ENCODE assay signal across 17 mouse cellular contexts in the genomic region with DNA sequence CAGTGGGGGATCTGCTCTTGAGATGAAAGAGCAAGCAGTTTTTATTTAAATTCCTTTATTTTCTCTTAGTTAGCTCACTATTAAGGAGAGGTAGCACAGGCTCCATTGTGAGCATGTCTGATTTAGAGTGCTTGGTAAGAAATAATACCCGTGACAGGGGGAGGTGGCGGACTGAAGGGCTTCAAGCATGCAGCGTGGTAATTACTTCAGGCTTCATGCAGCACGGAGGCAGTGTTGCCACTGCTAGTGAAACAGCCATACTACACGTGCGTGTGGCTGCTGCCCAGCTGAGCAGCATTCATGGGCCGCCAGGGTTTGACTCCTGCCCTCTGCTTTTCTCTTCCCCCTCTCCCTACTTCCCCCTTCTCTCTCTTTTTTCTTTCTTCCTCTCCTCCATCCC. TPM values are rescaled to one million over a fixed set of nuclear protein-coding genes. Genes with fewer than 3 reads are reported as not detected.
DNase-seq lines count a peak whose midpoint lies in the region; ATAC-seq lines count a peak whose summit lies in the region.
"Had no signal": no experiment of that assay in that cellular context is flagged by ENCODE, and none has a peak within 500 bp of the region (broad histone marks: within the 10 kb centered on the region; RNA-seq: fewer than 3 reads in every experiment).

No protein-coding gene starts in this region.

- no peak overlapping the region for H3K27ac ChIP-seq in embryonic facial prominence, embryonic 11.5 days (replicated peaks; ENCODE audit: low read depth, low read length)
- H3K27ac ChIP-seq in embryonic facial prominence, embryonic 10.5 days (replicated peaks) = no peak overlapping the region
- no peak overlapping the region for H3K27ac ChIP-seq in forebrain, embryonic 16.5 days (ENCODE audit: low read length)
- peak overlapping the region; percentile 53; the same call in 1 of the 2 replicates for H3K27ac ChIP-seq in midbrain, embryonic 13.5 days
- H3K27ac ChIP-seq: liver, embryonic 13.5 days had no signal

- ATAC-seq in embryonic facial prominence, embryonic 11.5 days (replicated peaks; ENCODE audit: insufficient number of reproducible peaks, low FRiP score, low TSS enrichment, low read depth) = 0 out of 2 replicates have a peak, but pooled peaks have one; percentile 34
- ATAC-seq in forebrain, embryonic 16.5 days = peak; percentile 82
- ATAC-seq in midbrain, embryonic 13.5 days = peak; percentile 81
- ATAC-seq: lung, postnatal 0 days had no signal

- no peaks in the 10 kb centered on the region for H3K4me1 ChIP-seq in embryonic facial prominence, embryonic 11.5 days (ENCODE audit: control insufficient read depth, insufficient read depth, low read length)
- H3K4me1 ChIP-seq in embryonic facial prominence, embryonic 10.5 days = peaks cover 9% of the 10 kb centered on the region; the same call in 1 of the 2 replicates
- H3K4me1 ChIP-seq in forebrain, embryonic 16.5 days (replicated peaks; ENCODE audit: control insufficient read depth, insufficient read depth, low read length) = peaks cover 24% of the 10 kb centered on the region
- peaks cover 31% of the 10 kb centered on the region for H3K4me1 ChIP-seq in midbrain, embryonic 13.5 days (replicated peaks)
- H3K4me1 ChIP-seq: heart, embryonic 12.5 days; liver, embryonic 13.5 days had no signal

- DNase-seq in embryonic facial prominence, embryonic 11.5 days (ENCODE audit: low spot score) = peak; percentile 29
- DNase-seq in embryonic facial prominence, embryonic 10.5 days (ENCODE audit: low spot score) = no peak
- DNase-seq in brain, adult 2 months (ENCODE audit: low read depth, low spot score) = peak; percentile 55
- no peak for DNase-seq in adrenal gland, postnatal 10 days
- DNase-seq in cerebellum, postnatal 4 days (ENCODE audit: low spot score in 2 of 2) = no peak
- DNase-seq in adrenal gland, postnatal 25 days = no peak
- DNase-seq: gastrocnemius, postnatal 14 days; kidney, adult 8-10 months; liver, embryonic 13.5 days; right cerebral cortex, postnatal 25 days; thymus, adult 18-20 months had no signal

- peaks cover 8% of the 10 kb centered on the region; the same call in 1 of the 2 replicates for H3K36me3 ChIP-seq in embryonic facial prominence, embryonic 11.5 days (replicated peaks; ENCODE audit: control insufficient read depth, insufficient read depth, low read depth, low read length)
- peaks cover 25% of the 10 kb centered on the region for H3K36me3 ChIP-seq in embryonic facial prominence, embryonic 10.5 days (replicated peaks)
- peaks cover 4% of the 10 kb centered on the region for H3K36me3 ChIP-seq in forebrain, embryonic 16.5 days (ENCODE audit: control insufficient read depth, insufficient read depth)
- peaks cover 32% of the 10 kb centered on the region for H3K36me3 ChIP-seq in midbrain, embryonic 13.5 days
- H3K36me3 ChIP-seq: liver, embryonic 13.5 days had no signal

- no peak overlapping the region for H3K4me2 ChIP-seq in embryonic facial prominence, embryonic 11.5 days (ENCODE audit: low read depth, low read length)
- H3K4me2 ChIP-seq in forebrain, embryonic 16.5 days (ENCODE audit: low read length) = peak overlapping the region; percentile 15
- peak overlapping the region; percentile 19; the same call in 1 of the 2 replicates for H3K4me2 ChIP-seq in midbrain, embryonic 13.5 days (replicated peaks)
- H3K4me2 ChIP-seq: heart, embryonic 12.5 days; liver, embryonic 13.5 days had no signal

- 37% methylated on average over 7 of the region's 7 CpGs for WGBS in embryonic facial prominence, embryonic 11.5 days
- WGBS in embryonic facial prominence, embryonic 10.5 days = 50% methylated on average over 7 of the region's 7 CpGs
- WGBS in forebrain, embryonic 16.5 days = 9% methylated on average over 7 of the region's 7 CpGs
- 22% methylated on average over 7 of the region's 7 CpGs for WGBS in midbrain, embryonic 13.5 days

- no peak overlapping the region for H3K4me3 ChIP-seq in embryonic facial prominence, embryonic 11.5 days (ENCODE audit: low read depth, low read length)
- no peak overlapping the region for H3K4me3 ChIP-seq in embryonic facial prominence, embryonic 10.5 days
- no peak overlapping the region for H3K4me3 ChIP-seq in forebrain, embryonic 16.5 days (replicated peaks; ENCODE audit: low read length)
- H3K4me3 ChIP-seq in midbrain, embryonic 13.5 days (replicated peaks) = no peak overlapping the region; the same call in 1 of the 2 replicates
- H3K4me3 ChIP-seq: heart, embryonic 12.5 days; liver, embryonic 13.5 days had no signal

- H3K27me3 ChIP-seq in embryonic facial prominence, embryonic 11.5 days (ENCODE audit: control insufficient read depth, insufficient read depth, low read length) = no peaks in the 10 kb centered on the region
- H3K27me3 ChIP-seq in embryonic facial prominence, embryonic 10.5 days (replicated peaks; ENCODE audit: low read depth, poor library complexity, severe bottlenecking) = no peaks in the 10 kb centered on the region
- H3K27me3 ChIP-seq in forebrain, embryonic 16.5 days (replicated peaks; ENCODE audit: control insufficient read depth, insufficient read depth, low read length) = no peaks in the 10 kb centered on the region
- H3K27me3 ChIP-seq in midbrain, embryonic 13.5 days = no peaks in the 10 kb centered on the region
- H3K27me3 ChIP-seq: heart, embryonic 12.5 days; liver, embryonic 13.5 days had no signal

- no peak overlapping the region for H3K9ac ChIP-seq in embryonic facial prominence, embryonic 11.5 days (replicated peaks; ENCODE audit: low read length)
- peak overlapping the region; percentile 25; the same call in 1 of the 2 replicates for H3K9ac ChIP-seq in forebrain, embryonic 16.5 days (replicated peaks; ENCODE audit: low read depth, low read length)
- peak overlapping the region; percentile 28; the same call in 1 of the 2 replicates for H3K9ac ChIP-seq in midbrain, embryonic 13.5 days (replicated peaks)
- H3K9ac ChIP-seq: heart, embryonic 12.5 days; liver, embryonic 13.5 days had no signal

- H3K9me3 ChIP-seq in embryonic facial prominence, embryonic 11.5 days (replicated peaks; ENCODE audit: control insufficient read depth, low read length) = no peaks in the 10 kb centered on the region
- no peaks in the 10 kb centered on the region for H3K9me3 ChIP-seq in embryonic facial prominence, embryonic 10.5 days
- H3K9me3 ChIP-seq in forebrain, embryonic 16.5 days (ENCODE audit: control insufficient read depth, low read length) = no peaks in the 10 kb centered on the region
- no peaks in the 10 kb centered on the region for H3K9me3 ChIP-seq in midbrain, embryonic 13.5 days
- H3K9me3 ChIP-seq: liver, embryonic 13.5 days had no signal

RNA-seq across cellular contexts. Expression of gene Cacng8, which starts 7.3 kb away (rescaled TPM):
- 4.7 and 6.5 TPM in 2 replicates for polyA plus RNA-seq in embryonic facial prominence, embryonic 11.5 days (2014; fragmentation: Nextera tagmentation; extraction: Ambion mirVana)
- 8.5 and 11.4 TPM in 2 replicates for polyA plus RNA-seq in embryonic facial prominence, embryonic 10.5 days (2016; fragmentation: Nextera tagmentation; extraction: Ambion mirVana)
- polyA plus RNA-seq in forebrain, embryonic 16.5 days (2015; fragmentation: Nextera tagmentation; extraction: Ambion mirVana) = 12.9 and 16.4 TPM in 2 replicates
- 12.9 and 13.9 TPM in 2 replicates for polyA plus RNA-seq in midbrain, embryonic 13.5 days (2015; fragmentation: Nextera tagmentation; extraction: Ambion mirVana)
- total RNA-seq in adrenal gland, postnatal 10 days (2021) = 1 to 10 TPM; 2.5 to 3.3 TPM
- total RNA-seq in adrenal gland, postnatal 25 days (2021) = 2.5 and 5.1 TPM in 2 replicates
- total RNA-seq: gastrocnemius, postnatal 14 days; hematopoietic stem cell, adult 5-6 weeks; monocyte, adult 5-6 weeks had no signal

RNA-seq across cellular contexts. Expression of gene Cacng6, which starts 26.2 kb away (rescaled TPM):
- polyA plus RNA-seq in embryonic facial prominence, embryonic 11.5 days (2014; fragmentation: Nextera tagmentation; extraction: Ambion mirVana) = 0.34 TPM in 1 of 2 replicates, not detected in the other
- 0.29 TPM in 1 of 2 replicates, not detected in the other for polyA plus RNA-seq in embryonic facial prominence, embryonic 10.5 days (2016; fragmentation: Nextera tagmentation; extraction: Ambion mirVana)
- 0.14 TPM in 1 of 2 replicates, not detected in the other for polyA plus RNA-seq in forebrain, embryonic 16.5 days (2015; fragmentation: Nextera tagmentation; extraction: Ambion mirVana)
- polyA plus RNA-seq in midbrain, embryonic 13.5 days (2015; fragmentation: Nextera tagmentation; extraction: Ambion mirVana) = not detected in 2 replicates
- 1 to 10 TPM; 1.5 to 6.5 TPM for total RNA-seq in adrenal gland, postnatal 10 days (2021)
- not detected in 2 replicates for total RNA-seq in adrenal gland, postnatal 25 days (2021)
- total RNA-seq: hematopoietic stem cell, adult 5-6 weeks; monocyte, adult 5-6 weeks had no signal
- polyA plus RNA-seq: lung, postnatal 0 days had no signal

Comparison
In these comparisons a context has a peak if more than half of its experiments do, and no peak if none do; other contexts are left out.
1. DNase-seq: peak in embryonic facial prominence, embryonic 11.5 days (single experiment) and brain, adult 2 months (single experiment); none in embryonic facial prominence, embryonic 10.5 days (single experiment), adrenal gland, postnatal 10 days (single experiment), cerebellum, postnatal 4 days (0 of 2) and adrenal gland, postnatal 25 days (single experiment).
2. Peak in every context shown above with its lines, with median percentiles within 50 percentile points of each other: ATAC-seq.